Mouse (Mus musculus): ENCODE data around the gene Trpc1.

- no peak for TF ChIP-seq POLR2A (IDR thresholded peaks at IDR 0.05; ENCODE audit: borderline replicate concordance, extremely low read depth, insufficient read depth, insufficient read length, poor library complexity, severe bottlenecking)
- no peak for TF ChIP-seq CTCF (IDR thresholded peaks at IDR 0.05; ENCODE audit: borderline replicate concordance, extremely low read depth, insufficient read depth, insufficient read length)
Measured at GRCm38 (mm10) chr9:95675064-95675699, 75.0 kb downstream of the Trpc1 start.

Measured in brain, embryonic 14.5 days (tissue).